Mouse (Mus musculus): ENCODE results near the gene Ssr2. TPM values are rescaled to one million over a fixed set of nuclear protein-coding genes. Genes with fewer than 3 reads are reported as not detected.

Ssr2 gene
- polyA plus RNA-seq, 1 experiment from 2014 or later = 164 TPM

- no peak for ATAC-seq (replicated peaks; ENCODE audit: insufficient number of reproducible peaks, insufficient read depth, low FRiP score, low read depth)
- no peaks in the 10 kb centered on the region for H3K9me3 ChIP-seq (replicated peaks)
- WGBS = 14% methylated on average over 15 of the region's 15 CpGs
- peak overlapping the region; percentile 88 for H3K4me2 ChIP-seq
- H3K9ac ChIP-seq = peak overlapping the region; percentile 76
- H3K36me3 ChIP-seq = no peaks in the 10 kb centered on the region
- no peaks in the 10 kb centered on the region for H3K27me3 ChIP-seq
- peaks cover 71% of the 10 kb centered on the region for H3K4me1 ChIP-seq (replicated peaks)
- H3K27ac ChIP-seq = peak overlapping the region; percentile 94
- peak overlapping the region; percentile 65 for H3K4me3 ChIP-seq
These were observed 44.7 kb downstream of the Ssr2 start for GRCm38 (mm10) chr3:88620146-88620991.

DNA sequence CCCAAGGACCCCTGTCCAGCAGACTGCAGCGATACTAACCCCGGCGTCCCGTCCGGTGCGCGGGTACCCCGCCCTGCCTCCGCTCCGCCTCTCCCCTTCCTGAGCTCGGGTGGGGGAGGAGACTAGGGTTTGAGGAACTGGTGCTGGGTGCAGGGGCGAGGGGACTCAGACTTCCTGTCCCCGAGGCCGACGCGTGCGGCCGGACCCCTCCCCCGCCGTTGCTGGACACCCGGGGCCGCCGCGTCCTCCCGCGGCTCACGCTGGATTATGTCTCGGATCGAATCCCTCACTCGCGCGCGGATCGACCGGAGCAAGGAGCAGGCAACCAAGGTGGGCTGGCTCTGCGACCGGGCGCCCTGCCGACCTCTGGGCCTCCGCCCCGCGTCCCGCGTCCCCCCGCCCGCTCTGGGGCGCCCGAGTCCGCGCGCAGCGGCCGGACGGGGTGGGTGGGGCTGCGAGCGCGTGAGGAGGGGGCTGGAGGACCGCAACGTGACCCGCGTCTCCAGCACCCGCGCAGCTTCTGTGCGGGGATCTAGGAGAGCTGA lies 45.4 kb downstream of the Ssr2 start:
- peak; percentile 77 for ATAC-seq (replicated peaks; ENCODE audit: insufficient number of reproducible peaks, insufficient read depth, low FRiP score, low read depth)
- Histone ChIP-seq H3K9ac (peak overlapping the region; percentile 76), H3K4me2 (peak overlapping the region; percentile 88), H3K4me3 (peak overlapping the region; percentile 65), H3K4me1 (replicated peaks) (peaks cover 74% of the 10 kb centered on the region), H3K27me3 (no peaks in the 10 kb centered on the region), H3K27ac (peak overlapping the region; percentile 94), H3K9me3 (replicated peaks) (no peaks in the 10 kb centered on the region), H3K36me3 (no peaks in the 10 kb centered on the region)
- WGBS = under 1% methylated on average over 58 of the region's 64 CpGs

DNA sequence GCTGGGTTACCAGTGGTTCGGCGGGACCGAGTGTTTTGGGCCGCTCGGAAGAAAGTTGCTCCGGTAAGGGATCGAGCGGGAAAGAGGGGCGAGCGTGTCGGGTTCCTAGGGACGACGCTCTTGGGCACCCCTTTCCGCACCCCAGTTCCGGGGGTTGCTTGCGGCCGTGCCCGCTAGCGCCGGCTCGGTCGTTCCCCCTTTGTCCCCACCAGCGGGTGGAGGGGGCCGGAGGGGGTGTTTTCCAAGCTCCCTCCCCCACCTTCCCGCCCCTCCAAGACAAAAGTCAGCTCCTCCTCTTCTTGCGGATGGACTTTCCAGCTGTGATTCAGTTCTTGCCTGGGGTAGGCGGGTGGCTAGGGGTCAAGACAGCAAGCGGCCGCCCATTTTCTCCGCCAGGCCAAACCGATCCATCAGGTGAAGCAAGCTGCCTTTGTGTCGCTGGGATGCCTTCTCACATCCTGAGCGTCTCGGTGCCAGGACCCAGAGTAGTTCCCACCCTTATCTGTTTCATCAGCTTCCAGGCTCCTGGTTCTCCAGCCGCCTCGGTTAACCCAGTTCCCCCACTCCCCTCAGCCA lies 45.9 kb downstream of the Ssr2 start:
- H3K4me1 ChIP-seq (replicated peaks) = peaks cover 74% of the 10 kb centered on the region
- H3K9me3 ChIP-seq (replicated peaks) = no peaks in the 10 kb centered on the region
- no peaks in the 10 kb centered on the region for H3K36me3 ChIP-seq
- H3K9ac ChIP-seq = peak overlapping the region; percentile 76
- ATAC-seq (replicated peaks; ENCODE audit: insufficient number of reproducible peaks, insufficient read depth, low FRiP score, low read depth) = peak; percentile 5
- H3K4me2 ChIP-seq = peak overlapping the region; percentile 88
- no peaks in the 10 kb centered on the region for H3K27me3 ChIP-seq
- H3K4me3 ChIP-seq = peak overlapping the region; percentile 65
- WGBS = under 1% methylated on average over 36 of the region's 36 CpGs
- peak overlapping the region; percentile 94 for H3K27ac ChIP-seq

DNA sequence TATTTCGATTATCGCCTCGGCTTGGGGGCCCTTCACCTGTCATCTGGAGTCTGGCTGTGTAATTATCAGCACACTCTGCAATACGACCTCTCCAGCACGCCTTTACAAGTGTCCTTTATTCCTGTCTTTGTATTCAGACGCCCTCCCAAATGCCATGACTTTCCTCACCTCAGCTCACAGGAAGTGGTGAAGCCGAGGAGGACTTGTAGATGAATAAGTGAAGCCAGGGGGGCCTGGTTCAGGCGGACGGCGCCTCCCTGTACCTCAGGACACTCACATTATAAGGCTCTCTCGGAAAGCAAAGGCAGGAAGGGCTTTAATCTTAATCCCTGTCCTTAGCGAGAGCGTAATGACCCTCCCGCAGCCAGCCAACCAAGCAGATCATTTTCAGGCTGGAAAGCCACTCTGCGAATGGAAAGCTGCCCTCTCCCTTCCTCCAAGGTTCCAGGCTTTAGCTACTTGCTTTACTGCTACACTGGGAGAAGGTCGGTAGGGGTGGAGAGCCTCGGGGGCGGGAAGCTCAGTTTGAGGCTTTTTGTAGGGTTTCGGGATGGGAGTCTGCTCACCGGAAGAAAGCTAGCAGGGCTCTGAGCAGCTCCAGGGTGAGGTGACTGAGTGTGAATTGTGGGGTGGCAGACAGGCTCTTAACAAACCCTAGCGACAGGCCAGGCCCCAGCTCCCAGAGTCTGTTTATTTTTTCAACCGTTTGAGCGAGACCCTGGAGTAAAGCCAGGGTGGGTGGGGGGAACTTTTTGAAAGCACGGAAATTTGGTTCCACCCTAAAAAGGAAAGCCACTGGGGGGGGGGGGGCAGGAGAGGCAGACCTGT lies 46.7 kb downstream of the Ssr2 start:
- WGBS = under 1% methylated on average over 24 of the region's 24 CpGs
- Histone ChIP-seq H3K27ac (peak overlapping the region; percentile 94), H3K9ac (peak overlapping the region; percentile 76), H3K4me2 (peak overlapping the region; percentile 88), H3K4me1 (replicated peaks) (peaks cover 74% of the 10 kb centered on the region), H3K4me3 (peak overlapping the region; percentile 65), H3K36me3 (no peaks in the 10 kb centered on the region), H3K27me3 (no peaks in the 10 kb centered on the region), H3K9me3 (replicated peaks) (no peaks in the 10 kb centered on the region)
- ATAC-seq (replicated peaks; ENCODE audit: insufficient number of reproducible peaks, insufficient read depth, low FRiP score, low read depth) = no peak; the same call in 1 of the 2 replicates

GRCm38 (mm10) chr3:88622941-88623345 lies 47.3 kb downstream of the Ssr2 start:
- Histone ChIP-seq H3K4me1 (replicated peaks) (peaks cover 76% of the 10 kb centered on the region), H3K9ac (peak overlapping the region; percentile 76), H3K9me3 (replicated peaks) (no peaks in the 10 kb centered on the region), H3K4me2 (peak overlapping the region; percentile 88), H3K36me3 (no peaks in the 10 kb centered on the region), H3K27me3 (no peaks in the 10 kb centered on the region), H3K27ac (peak overlapping the region; percentile 94), H3K4me3 (peak overlapping the region; percentile 65)
- peak; percentile 25 for ATAC-seq (replicated peaks; ENCODE audit: insufficient number of reproducible peaks, insufficient read depth, low FRiP score, low read depth)
- WGBS = 3% methylated on average over 5 of the region's 6 CpGs

- ATAC-seq (replicated peaks; ENCODE audit: insufficient number of reproducible peaks, insufficient read depth, low FRiP score, low read depth) = peak; percentile 1; the same call in 1 of the 2 replicates
- Histone ChIP-seq H3K27me3 (no peaks in the 10 kb centered on the region), H3K4me3 (peak overlapping the region; percentile 65), H3K9ac (peak overlapping the region; percentile 76), H3K36me3 (no peaks in the 10 kb centered on the region), H3K4me2 (peak overlapping the region; percentile 88), H3K9me3 (replicated peaks) (no peaks in the 10 kb centered on the region), H3K4me1 (replicated peaks) (peaks cover 76% of the 10 kb centered on the region), H3K27ac (peak overlapping the region; percentile 94)
- 6% methylated on average over 15 of the region's 15 CpGs for WGBS
These were observed 47.9 kb downstream of the Ssr2 start for GRCm38 (mm10) chr3:88623346-88624135.

DNA sequence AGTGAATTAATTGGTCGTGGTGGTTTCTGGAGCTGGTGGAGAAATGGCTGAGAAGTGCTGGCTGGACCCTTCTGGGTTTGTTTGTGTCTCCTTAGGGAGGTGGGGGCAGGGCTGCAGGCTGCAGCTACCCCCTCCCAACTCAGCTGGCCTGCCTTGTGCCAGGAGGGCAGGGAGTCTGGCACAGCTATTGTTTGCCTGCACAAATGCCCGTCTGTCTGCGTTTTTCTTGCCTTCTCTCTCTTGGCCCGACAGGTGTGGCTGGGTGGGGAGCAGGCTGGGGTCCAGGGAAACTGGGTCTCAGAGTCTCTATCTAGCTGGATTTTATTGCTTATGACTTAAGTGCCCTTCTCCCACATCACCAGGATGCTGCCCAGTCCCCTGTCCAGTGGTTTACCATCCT lies 48.6 kb downstream of the Ssr2 start:
- Histone ChIP-seq H3K27me3 (no peaks in the 10 kb centered on the region), H3K36me3 (no peaks in the 10 kb centered on the region), H3K4me1 (replicated peaks) (peaks cover 76% of the 10 kb centered on the region), H3K4me3 (peak overlapping the region; percentile 65), H3K9me3 (replicated peaks) (no peaks in the 10 kb centered on the region), H3K9ac (peak overlapping the region; percentile 76), H3K27ac (peak overlapping the region; percentile 94), H3K4me2 (peak overlapping the region; percentile 88)
- WGBS = 33% methylated on average over 4 of the region's 4 CpGs
- ATAC-seq (replicated peaks; ENCODE audit: insufficient number of reproducible peaks, insufficient read depth, low FRiP score, low read depth) = no peak

GRCm38 (mm10) chr3:88624951-88625350 lies 49.3 kb downstream of the Ssr2 start:
- ATAC-seq (replicated peaks; ENCODE audit: insufficient number of reproducible peaks, insufficient read depth, low FRiP score, low read depth) = no peak
- WGBS = 28% methylated on average over 2 of the region's 2 CpGs
- Histone ChIP-seq H3K4me2 (peak overlapping the region; percentile 88), H3K4me3 (peak overlapping the region; percentile 65), H3K9me3 (replicated peaks) (no peaks in the 10 kb centered on the region), H3K4me1 (replicated peaks) (peaks cover 76% of the 10 kb centered on the region), H3K27ac (peak overlapping the region; percentile 94), H3K27me3 (no peaks in the 10 kb centered on the region), H3K36me3 (peaks cover 2% of the 10 kb centered on the region; the same call in 1 of the 2 replicates), H3K9ac (peak overlapping the region; percentile 76; the same call in 1 of the 2 replicates)

DNA sequence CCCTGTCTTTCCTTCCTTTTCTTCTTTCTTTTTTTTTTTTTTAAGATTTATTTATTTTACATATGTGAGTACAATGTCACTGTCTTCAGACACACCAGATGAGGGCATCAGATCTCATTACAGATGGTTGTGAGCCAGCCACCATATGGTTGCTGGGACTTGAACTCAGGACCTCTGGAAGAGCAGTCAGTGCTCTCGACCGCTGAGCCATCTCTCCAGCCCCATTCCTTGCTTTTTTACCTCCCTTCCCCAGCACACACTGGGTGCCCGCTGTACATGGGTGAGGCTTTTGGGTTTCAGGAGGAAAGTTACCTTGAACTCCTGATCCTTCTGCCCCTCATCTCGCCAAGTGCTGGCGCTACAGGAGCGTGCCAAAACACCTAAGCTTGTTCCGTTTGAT lies 49.9 kb downstream of the Ssr2 start:
- 0 out of 2 replicates have a peak overlapping the region, but pooled peaks have one; percentile 88 for H3K4me2 ChIP-seq
- no peaks in the 10 kb centered on the region for H3K9me3 ChIP-seq (replicated peaks)
- WGBS = 84% methylated on average over 7 of the region's 7 CpGs
- H3K4me1 ChIP-seq (replicated peaks) = peaks cover 76% of the 10 kb centered on the region
- no peak overlapping the region for H3K4me3 ChIP-seq
- no peak overlapping the region for H3K27ac ChIP-seq
- ATAC-seq (replicated peaks; ENCODE audit: insufficient number of reproducible peaks, insufficient read depth, low FRiP score, low read depth) = no peak
- H3K9ac ChIP-seq = no peak overlapping the region
- no peaks in the 10 kb centered on the region for H3K27me3 ChIP-seq
- peaks cover 8% of the 10 kb centered on the region; the same call in 1 of the 2 replicates for H3K36me3 ChIP-seq

GRCm38 (mm10) chr3:88626316-88626715 lies 50.6 kb downstream of the Ssr2 start:
- H3K27me3 ChIP-seq = no peaks in the 10 kb centered on the region
- H3K4me1 ChIP-seq (replicated peaks) = peaks cover 82% of the 10 kb centered on the region
- H3K9ac ChIP-seq = peak overlapping the region; percentile 26; the same call in 1 of the 2 replicates

More at GRCm38 (mm10) chr3:88626316-88626715, 50.6 kb downstream of the Ssr2 start:
- H3K36me3 ChIP-seq = peaks cover 8% of the 10 kb centered on the region; the same call in 1 of the 2 replicates
- 0 out of 2 replicates have a peak overlapping the region, but pooled peaks have one; percentile 0 for H3K4me3 ChIP-seq
- H3K27ac ChIP-seq = peak overlapping the region; percentile 35; the same call in 1 of the 2 replicates
- H3K9me3 ChIP-seq (replicated peaks) = no peaks in the 10 kb centered on the region
- 47% methylated on average over 7 of the region's 7 CpGs for WGBS
- no peak for ATAC-seq (replicated peaks; ENCODE audit: insufficient number of reproducible peaks, insufficient read depth, low FRiP score, low read depth)
- peak overlapping the region; percentile 29 for H3K4me2 ChIP-seq

All from heart, embryonic 15.5 days (tissue).